Mouse (Mus musculus) heart, postnatal 0 days (tissue): ENCODE measurements around the gene Rbm48. TPM values are rescaled to one million over a fixed set of nuclear protein-coding genes. Genes with fewer than 3 reads are reported as not detected.
A peak's percentile ranks its signal among the peaks of the same experiment; 100 is the strongest.

Source experiments
- ATAC-seq: fragments of 200-750 bp; cut with Nextera tagmentation; 2 replicates; pipeline ENCODE4 v1.8.0; 2017; ENCODE audit warnings: low read depth, moderate number of reproducible peaks, moderate library complexity; ENCODE audit not compliant: insufficient read depth
- DNase-seq: peaks from one replicate; pipeline ENCODE4 v3.0.0-alpha.2; 2016; ENCODE audit warnings: low spot score
- H3K27ac ChIP-seq: fragments of 300-500 bp; sonication (generic); 2 replicates; pipeline ENCODE4 v1.5.1; 2014; ENCODE audit warnings: low read depth, mild to moderate bottlenecking
- H3K27me3 ChIP-seq: fragments of 300-500 bp; sonication (generic); 2 replicates; pipeline ENCODE4 v1.6.1; 2014; ENCODE audit warnings: low read length, mixed read lengths; ENCODE audit not compliant: control insufficient read depth, insufficient read depth
- H3K36me3 ChIP-seq: fragments of 300-500 bp; sonication (generic); replicated peaks from 2 replicates; pipeline ENCODE4 v1.6.1; 2014; ENCODE audit warnings: low read length, mixed read lengths; ENCODE audit not compliant: control insufficient read depth, insufficient read depth
- H3K4me1 ChIP-seq: fragments of 300-500 bp; sonication (generic); 2 replicates; pipeline ENCODE4 v1.6.1; 2014; ENCODE audit warnings: antibody characterized with exemption; ENCODE audit not compliant: control insufficient read depth, insufficient read depth
- H3K4me2 ChIP-seq: fragments of 300-500 bp; sonication (generic); 2 replicates; pipeline ENCODE4 v1.6.1; 2014; ENCODE audit warnings: low read depth, mild to moderate bottlenecking, low read length, moderate library complexity
- H3K4me3 ChIP-seq: fragments of 300-500 bp; sonication (generic); 2 replicates; pipeline ENCODE4 v1.5.1; 2014; ENCODE audit warnings: low read depth, low read length
- H3K9ac ChIP-seq: fragments of 300-500 bp; sonication (generic); replicated peaks from 2 replicates; pipeline ENCODE4 v1.6.1; 2014; ENCODE audit warnings: low read depth, low read length, mixed read lengths
- H3K9me3 ChIP-seq: fragments of 300-500 bp; sonication (generic); replicated peaks from 2 replicates; pipeline ENCODE4 v1.6.1; 2016; ENCODE audit warnings: low read length; ENCODE audit not compliant: control insufficient read depth
- CTCF ChIP-seq: IDR thresholded peaks from 2 replicates; pipeline ENCODE4 v1.5.1; 2016; ENCODE audit warnings: antibody characterized with exemption, control low read depth, low read depth
- EP300 ChIP-seq: IDR thresholded peaks from 2 replicates; pipeline ENCODE4 v1.6.1; 2016; ENCODE audit warnings: antibody characterized with exemption, low read depth
- WGBS: fragments of 180-500 bp; shearing (Covaris S2); extraction: QIAGEN DNeasy Blood & Tissue Kit; methylation state at CpG from one replicate; pipeline ENCODE4 v1.1.7; 2014; 5-methylcytosine and 5-hydroxymethylcytosine counted together
- polyA plus RNA-seq: library from polyadenylated mRNA; unstranded; fragments of >200 nt; fragmentation: Nextera tagmentation; extraction: Ambion mirVana; gene quantifications from 2 replicates; pipeline ENCODE4 v1.2.1, GENCODE M21; 2015
- total RNA-seq: library from RNA; depleted of rRNA; stranded (reverse); fragments of >200 nt; gene quantifications from 2 replicates; pipeline ENCODE4 v1.2.3, GENCODE M21; 2014; ENCODE audit warnings: low replicate concordance

The Rbm48 gene
- total and polyA plus RNA-seq, 2 experiments from 2014 or later: 6.2 to 9.5 TPM

GRCm38 (mm10) chr5:3546226-3546625, 50.2 kb downstream of the Rbm48 start:
- Histone ChIP-seq H3K4me1 (peaks cover 9% of the 10 kb centered on the region), H3K27me3 (no peaks in the 10 kb centered on the region), H3K9ac (no peak overlapping the region), H3K36me3 (0 out of 2 replicates have a peak, but pooled peaks cover 4% of the 10 kb centered on the region), H3K4me2 (no peak overlapping the region), H3K9me3 (no peaks in the 10 kb centered on the region), H3K4me3 (no peak overlapping the region), H3K27ac (no peak overlapping the region)
- DNase-seq (no peak), ATAC-seq (no peak)
- TF ChIP-seq CTCF: no peak
- TF ChIP-seq EP300: no peak
- 70% methylated on average over 1 of the region's 1 CpGs for WGBS

- Histone ChIP-seq H3K4me2 (peak overlapping the region; percentile 85), H3K4me3 (peak overlapping the region; percentile 89), H3K27ac (peak overlapping the region; percentile 84; the same call in 1 of the 2 replicates), H3K9ac (peak overlapping the region; percentile 90), H3K36me3 (0 out of 2 replicates have a peak, but pooled peaks cover 4% of the 10 kb centered on the region), H3K4me1 (peaks cover 9% of the 10 kb centered on the region), H3K9me3 (no peaks in the 10 kb centered on the region), H3K27me3 (no peaks in the 10 kb centered on the region)
- no peak for TF ChIP-seq EP300
- TF ChIP-seq CTCF: no peak
- ATAC-seq (no peak), DNase-seq (no peak)
- 9% methylated on average over 7 of the region's 7 CpGs for WGBS
Measured at GRCm38 (mm10) chr5:3544480-3544769, 52.0 kb downstream of the Rbm48 start.

- peak within 1 kb of the TSS; percentile 90 for H3K9ac ChIP-seq
- under 1% methylated on average over 65 of the region's 80 CpGs for WGBS
Measured at GRCm38 (mm10) chr5:3543629-3544479, 52.5 kb downstream of the Rbm48 start, which contains the start of gene Fam133b. TSS of gene Fam133b (plus strand) at chr5:3543833.

GRCm38 (mm10) chr5:3541871-3542270, 54.5 kb downstream of the Rbm48 start:
- H3K9ac ChIP-seq: no peak overlapping the region
- peaks cover 9% of the 10 kb centered on the region for H3K4me1 ChIP-seq
- TF ChIP-seq EP300: no peak
- TF ChIP-seq CTCF: no peak
- no peak overlapping the region for H3K4me2 ChIP-seq
- H3K9me3 ChIP-seq: no peaks in the 10 kb centered on the region
- no peak overlapping the region for H3K4me3 ChIP-seq
- DNase-seq (no peak), ATAC-seq (no peak)
- WGBS: 75% methylated on average over 6 of the region's 6 CpGs
- 0 out of 2 replicates have a peak, but pooled peaks cover 2% of the 10 kb centered on the region for H3K36me3 ChIP-seq
- H3K27ac ChIP-seq: no peak overlapping the region
- no peaks in the 10 kb centered on the region for H3K27me3 ChIP-seq

More at GRCm38 (mm10) chr5:3543629-3544479, 52.5 kb downstream of the Rbm48 start, which contains the start of gene Fam133b:
- Histone ChIP-seq H3K4me3 (peak within 1 kb of the TSS; percentile 89), H3K4me2 (peak within 1 kb of the TSS; percentile 85), H3K4me1 (peaks cover 9% of the 10 kb centered on the region), H3K27me3 (no peaks in the 10 kb centered on the region), H3K36me3 (0 out of 2 replicates have a peak, but pooled peaks cover 4% of the 10 kb centered on the region), H3K9me3 (no peaks in the 10 kb centered on the region), H3K27ac (peak within 1 kb of the TSS; percentile 84)
- TF ChIP-seq CTCF (peak; percentile 93), EP300 (no peak)
- ATAC-seq (peak; percentile 96), DNase-seq (peak; percentile 90)

GRCm38 (mm10) chr5:3538505-3539472, 57.6 kb downstream of the Rbm48 start:
- Histone ChIP-seq H3K4me2 (no peak overlapping the region), H3K27ac (no peak overlapping the region), H3K9me3 (no peaks in the 10 kb centered on the region), H3K9ac (no peak overlapping the region), H3K4me3 (no peak overlapping the region), H3K36me3 (no peaks in the 10 kb centered on the region), H3K4me1 (no peaks in the 10 kb centered on the region), H3K27me3 (no peaks in the 10 kb centered on the region)
- ATAC-seq: no peak
- 42% methylated on average over 11 of the region's 11 CpGs for WGBS
- TF ChIP-seq CTCF: no peak
- no peak for TF ChIP-seq EP300
- no peak for DNase-seq
